Mouse (Mus musculus): ENCODE data around the gene Ppara.
"Not testable (repeated sequence)": the region's sequence is repeated elsewhere in the genome, so short reads cannot be mapped to it uniquely, and the experiment has no call there.

The Ppara gene

GRCm38 (mm10) chr15:85765022-85765421, 30.2 kb downstream of the Ppara start:
- DNase-seq: no peak

GRCm38 (mm10) chr15:85766677-85767076, 31.9 kb downstream of the Ppara start:
- no peak for DNase-seq

GRCm38 (mm10) chr15:85768991-85769390, 34.2 kb downstream of the Ppara start:
- DNase-seq: no peak

GRCm38 (mm10) chr15:85771306-85772121, 36.7 kb downstream of the Ppara start:
- DNase-seq: no peak

GRCm38 (mm10) chr15:85772146-85772740, 37.5 kb downstream of the Ppara start:
- no peak for DNase-seq

GRCm38 (mm10) chr15:85774419-85774818, 39.6 kb downstream of the Ppara start:
- no peak for DNase-seq

- DNase-seq: no peak
Measured at GRCm38 (mm10) chr15:85775001-85775400, 40.2 kb downstream of the Ppara start.

GRCm38 (mm10) chr15:85776241-85776640, 41.5 kb downstream of the Ppara start:
- DNase-seq: no peak

GRCm38 (mm10) chr15:85776771-85777170, 42.0 kb downstream of the Ppara start:
- DNase-seq: no peak

GRCm38 (mm10) chr15:85778891-85779290, 44.1 kb downstream of the Ppara start:
- not testable (repeated sequence) for DNase-seq

- no peak for DNase-seq
Measured at GRCm38 (mm10) chr15:85783146-85783545, 48.4 kb downstream of the Ppara start.

- no peak for DNase-seq
Measured at GRCm38 (mm10) chr15:85784341-85784740, 49.6 kb downstream of the Ppara start.

GRCm38 (mm10) chr15:85786711-85787110, 51.9 kb downstream of the Ppara start:
- no peak for DNase-seq

- DNase-seq: no peak
Measured at GRCm38 (mm10) chr15:85787482-85787881, 52.7 kb downstream of the Ppara start.

GRCm38 (mm10) chr15:85788051-85788450, 53.3 kb downstream of the Ppara start:
- no peak for DNase-seq

- no peak for DNase-seq
Measured at GRCm38 (mm10) chr15:85788633-85789032, 53.9 kb downstream of the Ppara start.

- DNase-seq: no peak
Measured at GRCm38 (mm10) chr15:85791449-85791848, 56.7 kb downstream of the Ppara start.

GRCm38 (mm10) chr15:85792819-85793218, 58.0 kb downstream of the Ppara start:
- peak; percentile 97 to 98 for DNase-seq

GRCm38 (mm10) chr15:85795516-85795915, 60.7 kb downstream of the Ppara start:
- DNase-seq: no peak

- DNase-seq: peak in 1 of 2 experiments; percentile 41
Measured at GRCm38 (mm10) chr15:85798676-85799075, 63.9 kb downstream of the Ppara start.

GRCm38 (mm10) chr15:85802931-85803330, 68.1 kb downstream of the Ppara start:
- DNase-seq: peak in 1 of 2 experiments; percentile 52

GRCm38 (mm10) chr15:85806886-85807285, 72.1 kb downstream of the Ppara start:
- no peak for DNase-seq

GRCm38 (mm10) chr15:85807404-85807803, 72.6 kb downstream of the Ppara start:
- no peak for DNase-seq

- DNase-seq: no peak
Measured at GRCm38 (mm10) chr15:85808031-85808430, 73.2 kb downstream of the Ppara start.
